Mouse (Mus musculus): ENCODE measurements around the gene Dna2. TPM values are rescaled to one million over a fixed set of nuclear protein-coding genes. Genes with fewer than 3 reads are reported as not detected.
A peak's percentile ranks its signal among the peaks of the same experiment; 100 is the strongest.

Gene Dna2
- polyA plus RNA-seq, 1 experiment from 2014 or later: 18.7 TPM

GRCm38 (mm10) chr10:62918985-62919384 lies 27.8 kb upstream of the Dna2 start:
- H3K4me3 ChIP-seq (ENCODE audit: low read depth, low read length): no peak overlapping the region
- H3K9ac ChIP-seq (ENCODE audit: low read depth, low read length): no peak overlapping the region
- no peak for ATAC-seq (ENCODE audit: low FRiP score)
- no peak for DNase-seq (ENCODE audit: low spot score)
- H3K4me1 ChIP-seq (replicated peaks; ENCODE audit: control insufficient read depth, insufficient read depth, low read length): no peaks in the 10 kb centered on the region
- no peak overlapping the region for H3K27ac ChIP-seq (ENCODE audit: low read depth, low read length)
- H3K27me3 ChIP-seq (ENCODE audit: control insufficient read depth, insufficient read depth, low read length): no peaks in the 10 kb centered on the region
- H3K36me3 ChIP-seq (ENCODE audit: control insufficient read depth, insufficient read depth, low read length): no peaks in the 10 kb centered on the region
- no peak overlapping the region for H3K4me2 ChIP-seq (replicated peaks; ENCODE audit: low read depth, low read length)
- H3K9me3 ChIP-seq (ENCODE audit: control insufficient read depth, low read length): no peaks in the 10 kb centered on the region
- 87% methylated on average over 3 of the region's 3 CpGs for WGBS

DNA sequence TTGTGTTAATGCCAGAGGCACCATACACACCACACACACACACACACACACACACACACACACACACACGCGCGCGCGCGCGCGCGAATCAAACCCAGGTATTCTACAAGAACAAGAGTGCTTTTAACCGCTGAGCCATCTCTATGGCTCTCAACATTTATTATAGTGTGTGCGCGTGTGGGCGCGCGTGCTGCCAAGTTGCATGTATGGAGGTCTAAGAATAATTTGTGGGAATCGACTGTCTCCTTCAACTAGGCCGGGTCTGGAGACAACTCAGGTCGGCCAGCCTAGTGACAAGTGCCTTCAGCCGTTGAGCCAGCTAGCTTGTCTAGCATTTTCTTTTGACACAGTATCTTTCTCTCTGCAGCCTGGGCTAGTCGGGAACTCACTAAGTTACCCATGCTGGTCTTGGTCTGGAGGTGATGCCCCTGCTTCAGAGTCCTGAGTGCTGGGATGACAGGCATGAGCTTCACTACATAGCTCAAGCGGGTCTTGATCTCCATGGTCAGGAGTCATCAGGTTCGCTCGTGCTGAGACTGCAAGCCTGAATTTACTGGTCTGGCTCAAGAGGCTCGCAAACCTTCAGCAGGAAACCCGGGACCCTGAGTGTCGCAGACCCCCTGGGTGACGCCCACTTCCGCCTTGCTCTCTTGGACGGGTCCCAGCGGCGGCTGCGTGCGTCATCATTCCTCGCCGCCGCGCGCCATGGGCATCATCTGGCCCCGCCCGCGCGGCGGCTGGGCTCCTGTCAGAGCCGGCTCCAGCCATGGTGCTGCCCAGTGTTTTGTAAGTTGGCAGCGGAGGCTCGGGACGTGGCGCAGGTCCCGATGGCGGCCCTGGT lies 26.7 kb upstream of the Dna2 start, which contains the start of gene Slc25a16:
TSS of gene Slc25a16 (plus strand) at position 709 of the 841 bp plus-strand sequence.
- H3K9me3 ChIP-seq (ENCODE audit: control insufficient read depth, low read length): no peaks in the 10 kb centered on the region
- H3K4me2 ChIP-seq (replicated peaks; ENCODE audit: low read depth, low read length): peak within 1 kb of the TSS; percentile 79
- H3K4me1 ChIP-seq (replicated peaks; ENCODE audit: control insufficient read depth, insufficient read depth, low read length): no peaks in the 10 kb centered on the region
- H3K27ac ChIP-seq (ENCODE audit: low read depth, low read length): peak within 1 kb of the TSS; percentile 71; the same call in 1 of the 2 replicates
- ATAC-seq (ENCODE audit: low FRiP score) (peak; percentile 97), DNase-seq (ENCODE audit: low spot score) (peak; percentile 99)
- 7% methylated on average over 49 of the region's 50 CpGs for WGBS
- H3K9ac ChIP-seq (ENCODE audit: low read depth, low read length): peak within 1 kb of the TSS; percentile 92
- H3K4me3 ChIP-seq (ENCODE audit: low read depth, low read length): peak within 1 kb of the TSS; percentile 95
- no peaks in the 10 kb centered on the region for H3K36me3 ChIP-seq (ENCODE audit: control insufficient read depth, insufficient read depth, low read length)
- no peaks in the 10 kb centered on the region for H3K27me3 ChIP-seq (ENCODE audit: control insufficient read depth, insufficient read depth, low read length)

DNA sequence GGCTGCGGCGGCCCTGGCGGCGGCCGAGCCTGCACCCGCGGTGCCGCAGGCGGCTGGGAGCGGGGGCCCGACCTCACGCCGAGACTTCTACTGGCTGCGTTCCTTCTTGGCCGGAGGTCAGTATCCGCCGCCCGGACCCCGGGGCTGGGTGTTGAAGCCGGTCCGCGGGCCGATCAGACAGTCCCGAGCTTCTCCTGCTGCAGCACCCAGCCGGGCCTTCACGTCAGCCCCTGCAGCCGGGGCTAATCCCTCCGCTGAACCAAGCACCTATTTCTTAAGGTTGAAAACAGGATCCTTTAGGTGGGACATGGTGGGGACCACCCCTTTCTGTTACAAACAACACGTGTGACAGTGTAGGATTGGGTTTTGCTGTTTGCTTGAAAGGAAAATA lies 26.1 kb upstream of the Dna2 start:
- no peaks in the 10 kb centered on the region for H3K4me1 ChIP-seq (replicated peaks; ENCODE audit: control insufficient read depth, insufficient read depth, low read length)
- ATAC-seq (ENCODE audit: low FRiP score) (peak; percentile 80), DNase-seq (ENCODE audit: low spot score) (no peak)
- 0% methylated on average over 29 of the region's 29 CpGs for WGBS
- no peaks in the 10 kb centered on the region for H3K27me3 ChIP-seq (ENCODE audit: control insufficient read depth, insufficient read depth, low read length)
- peak overlapping the region; percentile 92 for H3K9ac ChIP-seq (ENCODE audit: low read depth, low read length)
- H3K36me3 ChIP-seq (ENCODE audit: control insufficient read depth, insufficient read depth, low read length): no peaks in the 10 kb centered on the region
- H3K9me3 ChIP-seq (ENCODE audit: control insufficient read depth, low read length): no peaks in the 10 kb centered on the region
- peak overlapping the region; percentile 71; the same call in 1 of the 2 replicates for H3K27ac ChIP-seq (ENCODE audit: low read depth, low read length)
- H3K4me2 ChIP-seq (replicated peaks; ENCODE audit: low read depth, low read length): peak overlapping the region; percentile 79
- H3K4me3 ChIP-seq (ENCODE audit: low read depth, low read length): peak overlapping the region; percentile 95

- no peak overlapping the region for H3K4me3 ChIP-seq (ENCODE audit: low read depth, low read length)
- no peak overlapping the region for H3K27ac ChIP-seq (ENCODE audit: low read depth, low read length)
- H3K4me2 ChIP-seq (replicated peaks; ENCODE audit: low read depth, low read length): no peak overlapping the region
- no peaks in the 10 kb centered on the region for H3K27me3 ChIP-seq (ENCODE audit: control insufficient read depth, insufficient read depth, low read length)
- WGBS: 85% methylated on average over 4 of the region's 4 CpGs
- peaks cover 5% of the 10 kb centered on the region; the same call in 1 of the 2 replicates for H3K36me3 ChIP-seq (ENCODE audit: control insufficient read depth, insufficient read depth, low read length)
- H3K9ac ChIP-seq (ENCODE audit: low read depth, low read length): no peak overlapping the region
- no peaks in the 10 kb centered on the region for H3K4me1 ChIP-seq (replicated peaks; ENCODE audit: control insufficient read depth, insufficient read depth, low read length)
- ATAC-seq (ENCODE audit: low FRiP score) (no peak), DNase-seq (ENCODE audit: low spot score) (no peak)
- no peaks in the 10 kb centered on the region for H3K9me3 ChIP-seq (ENCODE audit: control insufficient read depth, low read length)
These were observed 22.7 kb upstream of the Dna2 start for GRCm38 (mm10) chr10:62924096-62924635.

DNA sequence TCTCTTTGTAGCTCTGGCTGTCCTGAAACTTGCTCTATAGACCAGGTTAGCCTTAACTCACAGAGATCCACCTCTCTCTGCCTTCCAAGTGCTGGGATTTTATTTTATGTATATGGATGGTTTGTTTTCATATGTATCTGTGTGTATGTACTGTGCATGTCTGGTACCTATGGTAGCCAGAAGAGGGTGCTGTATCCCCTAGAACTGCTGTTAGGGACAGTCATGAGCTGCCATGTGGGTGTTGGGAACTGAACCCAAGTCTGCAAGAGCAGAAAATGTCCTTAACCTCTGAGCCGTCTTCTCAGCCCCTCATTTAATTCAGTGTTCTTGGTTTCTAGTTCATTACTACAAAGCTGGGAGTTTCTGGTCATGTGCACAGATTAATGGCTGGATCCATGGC lies 14.4 kb upstream of the Dna2 start:
- WGBS: 86% methylated on average over 1 of the region's 1 CpGs
- no peak for ATAC-seq (ENCODE audit: low FRiP score)
- Histone ChIP-seq H3K4me1 (replicated peaks; ENCODE audit: control insufficient read depth, insufficient read depth, low read length) (no peaks in the 10 kb centered on the region), H3K36me3 (ENCODE audit: control insufficient read depth, insufficient read depth, low read length) (peaks cover 8% of the 10 kb centered on the region; the same call in 1 of the 2 replicates), H3K9me3 (ENCODE audit: control insufficient read depth, low read length) (no peaks in the 10 kb centered on the region), H3K4me2 (replicated peaks; ENCODE audit: low read depth, low read length) (no peak overlapping the region), H3K9ac (ENCODE audit: low read depth, low read length) (no peak overlapping the region), H3K27me3 (ENCODE audit: control insufficient read depth, insufficient read depth, low read length) (no peaks in the 10 kb centered on the region), H3K4me3 (ENCODE audit: low read depth, low read length) (no peak overlapping the region), H3K27ac (ENCODE audit: low read depth, low read length) (no peak overlapping the region)
- no peak for DNase-seq (ENCODE audit: low spot score)

- Histone ChIP-seq H3K36me3 (ENCODE audit: control insufficient read depth, insufficient read depth, low read length) (no peaks in the 10 kb centered on the region), H3K27me3 (ENCODE audit: control insufficient read depth, insufficient read depth, low read length) (no peaks in the 10 kb centered on the region), H3K27ac (ENCODE audit: low read depth, low read length) (no peak overlapping the region), H3K9ac (ENCODE audit: low read depth, low read length) (no peak overlapping the region), H3K4me1 (replicated peaks; ENCODE audit: control insufficient read depth, insufficient read depth, low read length) (no peaks in the 10 kb centered on the region), H3K4me2 (replicated peaks; ENCODE audit: low read depth, low read length) (no peak overlapping the region), H3K4me3 (ENCODE audit: low read depth, low read length) (no peak overlapping the region), H3K9me3 (ENCODE audit: control insufficient read depth, low read length) (no peaks in the 10 kb centered on the region)
- ATAC-seq (ENCODE audit: low FRiP score) (no peak), DNase-seq (ENCODE audit: low spot score) (no peak)
- WGBS: 87% methylated on average over 10 of the region's 10 CpGs
These were observed 1.7 kb upstream of the Dna2 start for GRCm38 (mm10) chr10:62944975-62945580.

DNA sequence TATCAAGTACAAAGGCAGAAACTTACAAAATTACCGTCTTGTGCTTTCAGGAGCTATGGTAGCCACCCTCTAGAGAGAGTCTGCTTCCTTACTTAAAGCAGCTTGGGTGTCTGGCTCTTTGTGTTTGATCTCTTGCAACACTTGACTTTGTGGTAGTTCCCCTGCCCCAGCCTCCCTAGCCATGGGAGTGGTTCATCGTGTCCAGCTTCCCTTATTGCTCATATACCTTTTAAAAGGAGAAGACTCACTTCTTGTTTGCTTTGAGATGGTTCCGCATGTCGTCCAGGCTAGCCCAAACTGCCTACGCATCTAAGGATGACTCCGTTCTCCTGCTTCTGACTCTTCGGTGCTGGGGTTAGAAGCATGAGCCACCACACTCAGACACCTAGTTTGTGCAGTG lies 1.7 kb downstream of the Dna2 start:
- Histone ChIP-seq H3K4me1 (replicated peaks; ENCODE audit: control insufficient read depth, insufficient read depth, low read length) (no peaks in the 10 kb centered on the region), H3K9me3 (ENCODE audit: control insufficient read depth, low read length) (no peaks in the 10 kb centered on the region), H3K4me2 (replicated peaks; ENCODE audit: low read depth, low read length) (no peak overlapping the region), H3K27ac (ENCODE audit: low read depth, low read length) (no peak overlapping the region), H3K9ac (ENCODE audit: low read depth, low read length) (no peak overlapping the region), H3K4me3 (ENCODE audit: low read depth, low read length) (no peak overlapping the region), H3K27me3 (ENCODE audit: control insufficient read depth, insufficient read depth, low read length) (no peaks in the 10 kb centered on the region), H3K36me3 (ENCODE audit: control insufficient read depth, insufficient read depth, low read length) (no peaks in the 10 kb centered on the region)
- WGBS: 97% methylated on average over 7 of the region's 7 CpGs
- ATAC-seq (ENCODE audit: low FRiP score): no peak
- DNase-seq (ENCODE audit: low spot score): no peak

- DNase-seq (ENCODE audit: low spot score) (no peak), ATAC-seq (ENCODE audit: low FRiP score) (no peak)
- Histone ChIP-seq H3K27me3 (ENCODE audit: control insufficient read depth, insufficient read depth, low read length) (no peaks in the 10 kb centered on the region), H3K36me3 (ENCODE audit: control insufficient read depth, insufficient read depth, low read length) (0 out of 2 replicates have a peak, but pooled peaks cover 2% of the 10 kb centered on the region), H3K4me3 (ENCODE audit: low read depth, low read length) (no peak overlapping the region), H3K27ac (ENCODE audit: low read depth, low read length) (no peak overlapping the region), H3K9me3 (ENCODE audit: control insufficient read depth, low read length) (no peaks in the 10 kb centered on the region), H3K4me1 (replicated peaks; ENCODE audit: control insufficient read depth, insufficient read depth, low read length) (no peaks in the 10 kb centered on the region), H3K9ac (ENCODE audit: low read depth, low read length) (no peak overlapping the region), H3K4me2 (replicated peaks; ENCODE audit: low read depth, low read length) (no peak overlapping the region)
- 99% methylated on average over 7 of the region's 7 CpGs for WGBS
These were observed 17.1 kb downstream of the Dna2 start for GRCm38 (mm10) chr10:62963956-62964355.
